Mouse (Mus musculus): ENCODE results near the gene Pbx2.

Pbx2 gene

DNA sequence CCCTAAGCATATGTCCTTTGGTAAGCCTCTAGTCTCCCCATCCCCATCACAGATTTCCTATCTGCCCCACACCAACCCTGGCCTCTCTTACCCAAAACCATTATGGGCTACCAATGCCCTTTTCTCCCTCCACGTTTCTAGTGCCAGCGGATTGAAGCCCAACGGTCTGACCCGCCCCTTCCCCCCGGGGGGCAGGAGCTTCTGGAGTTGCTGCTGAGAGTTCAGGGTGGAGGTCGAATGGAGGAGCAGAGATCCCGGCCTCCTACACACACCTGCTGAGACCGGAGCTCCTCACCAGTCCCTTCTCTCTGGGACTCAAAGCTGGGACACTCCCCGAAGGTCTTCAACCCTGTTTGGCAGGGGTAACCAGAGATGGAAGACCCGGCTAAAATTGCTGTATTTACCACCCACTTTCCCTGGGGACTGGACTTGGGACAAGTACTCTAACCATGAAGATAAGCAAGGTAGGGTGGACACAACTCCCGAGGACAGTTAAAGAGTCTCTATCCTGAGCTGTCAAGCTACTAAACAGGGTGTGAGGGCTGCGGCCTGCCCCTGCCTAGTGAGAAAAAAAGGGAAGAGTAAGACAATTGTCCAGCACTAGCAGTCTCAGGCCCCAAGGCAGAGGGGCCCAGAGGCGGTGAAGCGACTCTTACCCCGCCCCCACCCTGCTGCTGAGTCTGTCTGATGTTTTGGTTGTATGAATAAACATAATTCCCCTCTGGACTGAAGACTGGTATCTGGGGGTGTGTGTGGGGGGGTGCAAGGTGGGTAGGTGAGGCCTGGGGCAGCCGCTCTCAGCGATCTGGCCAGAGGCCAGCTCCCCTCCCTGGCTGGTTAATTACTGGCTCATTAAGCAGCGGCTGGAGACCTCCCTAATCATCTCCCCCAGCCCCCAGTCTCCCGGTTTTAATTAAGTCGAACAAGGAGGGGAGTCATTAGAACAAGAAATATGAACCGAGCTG is at the start of gene Pbx2:
Gene Pbx2 (plus strand): TSS at position 238 of the 965 bp plus-strand sequence.
- no peak for TF ChIP-seq GATA4 (IDR thresholded peaks at IDR 0.05; ENCODE audit: insufficient replicate concordance, low read length)

DNA sequence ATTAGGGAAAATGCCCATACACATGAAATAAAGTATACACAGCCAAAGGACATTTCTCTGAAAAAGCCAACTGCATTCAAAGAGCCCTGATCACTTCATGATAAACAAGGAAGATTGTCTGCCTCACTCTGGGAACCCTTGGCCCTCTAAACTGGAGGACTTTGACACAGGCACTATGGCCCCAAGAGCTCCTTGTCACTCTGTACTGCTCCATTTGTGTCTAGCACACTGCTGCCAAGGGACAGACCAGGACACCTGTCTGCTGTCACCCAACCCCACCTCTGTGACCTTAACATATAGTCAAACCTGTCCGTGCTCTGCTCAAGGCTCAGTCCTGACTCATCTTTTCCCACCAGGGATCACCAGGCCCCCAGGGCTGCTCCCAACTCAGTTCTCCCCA is 44.3 kb upstream of the Pbx2 start:
- TF ChIP-seq GATA4 (IDR thresholded peaks at IDR 0.05; ENCODE audit: insufficient replicate concordance, low read length): no peak

DNA sequence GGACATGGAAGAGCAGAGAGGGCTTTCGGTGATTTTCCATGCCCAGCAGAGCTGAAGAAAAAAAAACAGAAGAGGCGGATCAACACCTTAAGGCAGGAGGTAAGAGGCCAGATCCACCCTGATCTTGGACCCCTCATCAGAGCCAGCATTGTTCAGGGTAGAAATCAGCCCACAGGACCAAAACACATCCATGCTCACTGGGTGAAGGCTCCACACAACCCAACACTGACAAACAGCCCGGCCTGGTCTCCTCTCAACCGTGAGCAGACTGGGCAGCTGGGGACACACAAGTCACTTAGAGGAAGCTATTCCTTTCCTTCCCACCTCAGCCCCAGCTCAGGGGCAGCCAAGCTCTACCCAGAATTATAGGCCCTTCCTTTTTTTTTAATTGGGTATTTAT is 43.5 kb upstream of the Pbx2 start:
- TF ChIP-seq GATA4 (IDR thresholded peaks at IDR 0.05; ENCODE audit: insufficient replicate concordance, low read length): no peak

DNA sequence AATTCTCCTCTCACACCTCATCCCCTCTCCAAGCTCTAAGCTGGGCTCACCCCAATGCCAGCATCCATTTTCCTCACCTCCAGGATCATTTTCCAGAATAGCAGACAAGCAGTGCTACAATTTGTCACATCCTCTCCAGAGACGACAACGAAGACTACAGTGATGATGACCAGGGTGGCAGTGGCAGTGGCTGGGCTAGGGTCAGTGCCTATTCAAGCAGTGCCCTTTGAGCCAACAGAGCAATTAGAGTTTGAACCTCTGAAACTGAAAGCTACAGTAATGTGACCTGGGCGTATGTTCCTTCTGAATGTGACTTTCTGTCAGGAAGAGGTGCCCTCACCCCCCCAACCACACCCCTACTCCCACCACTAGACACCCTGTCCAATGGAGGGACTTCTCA is 41.9 kb upstream of the Pbx2 start:
- TF ChIP-seq GATA4 (IDR thresholded peaks at IDR 0.05; ENCODE audit: insufficient replicate concordance, low read length): no peak

DNA sequence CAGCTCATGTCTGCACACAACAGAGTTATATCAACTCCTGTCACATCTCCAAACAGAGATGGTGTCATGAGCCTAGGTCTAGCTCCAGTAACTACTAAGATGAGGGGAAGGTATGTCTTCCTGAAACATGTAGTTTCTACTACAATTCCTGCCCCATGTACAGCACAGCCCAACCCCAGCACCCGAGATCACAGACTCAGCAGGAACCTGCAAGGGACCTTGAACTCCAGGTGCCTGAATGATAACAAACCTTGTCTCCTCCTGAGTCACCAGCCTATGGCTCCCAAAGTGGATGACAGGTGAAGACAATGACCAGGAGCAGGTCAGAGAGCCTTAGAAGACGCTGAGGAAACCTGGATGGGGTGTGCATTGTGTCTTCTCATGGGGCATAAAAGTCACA is 41.2 kb upstream of the Pbx2 start:
- no peak for TF ChIP-seq GATA4 (IDR thresholded peaks at IDR 0.05; ENCODE audit: insufficient replicate concordance, low read length)

DNA sequence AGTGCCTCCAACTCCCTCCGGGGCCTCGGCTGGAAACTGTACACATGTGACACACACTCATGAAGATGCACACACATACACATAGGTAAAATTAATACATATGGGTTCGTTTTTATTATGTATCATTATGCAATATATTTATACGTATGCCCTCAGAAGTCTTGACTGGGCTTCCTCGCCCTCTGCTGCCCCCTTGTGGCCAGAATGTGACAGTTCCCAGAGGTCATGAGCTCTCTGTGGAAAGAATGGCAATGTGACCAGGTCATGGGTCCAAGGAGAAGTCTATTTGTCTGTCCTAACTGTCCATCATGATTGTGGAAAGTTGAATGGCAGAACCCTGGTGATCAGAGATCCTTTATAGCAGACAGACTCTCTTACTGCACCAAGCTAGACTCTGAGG is 35.6 kb upstream of the Pbx2 start:
- no peak for TF ChIP-seq GATA4 (IDR thresholded peaks at IDR 0.05; ENCODE audit: insufficient replicate concordance, low read length)

DNA sequence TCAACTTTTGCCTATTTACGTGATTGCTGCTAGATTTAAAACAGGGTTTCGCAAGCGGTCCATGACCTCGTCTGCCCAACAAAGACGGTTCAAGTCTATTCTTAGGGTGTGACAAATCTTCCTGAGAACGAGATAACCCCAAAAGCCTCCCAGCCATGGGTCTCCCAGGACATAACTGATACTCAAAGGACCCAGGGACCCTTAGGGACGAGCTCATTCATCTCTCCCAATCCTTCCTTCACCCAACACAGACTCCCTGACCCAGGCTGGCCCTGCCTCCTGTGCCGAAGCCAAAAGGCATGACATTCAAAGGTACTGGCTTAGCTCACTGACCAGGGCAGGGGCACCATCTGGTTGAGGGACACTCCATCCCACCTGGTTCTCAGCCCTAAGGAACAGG is 34.7 kb upstream of the Pbx2 start:
- TF ChIP-seq GATA4 (IDR thresholded peaks at IDR 0.05; ENCODE audit: insufficient replicate concordance, low read length): no peak

DNA sequence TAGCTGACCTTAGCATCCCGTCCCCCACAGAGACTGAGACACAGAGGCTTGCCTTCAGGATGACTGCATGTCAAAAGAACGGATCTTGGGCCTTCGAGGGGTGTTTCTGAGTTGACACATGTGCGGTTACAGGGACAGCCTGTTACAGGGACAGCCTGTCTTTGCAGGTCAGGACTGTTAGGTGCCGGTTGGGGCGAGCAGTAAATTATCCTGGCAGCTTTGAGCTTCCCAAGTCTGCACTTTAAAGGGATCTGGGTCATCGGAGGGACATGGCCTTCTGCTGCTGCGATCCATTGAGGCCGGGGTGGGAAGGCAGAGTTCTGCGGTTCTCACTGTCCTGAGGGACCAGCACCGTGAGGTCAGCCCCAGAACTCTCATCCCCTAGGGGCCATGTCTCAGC is 33.7 kb upstream of the Pbx2 start:
- no peak for TF ChIP-seq GATA4 (IDR thresholded peaks at IDR 0.05; ENCODE audit: insufficient replicate concordance, low read length)

DNA sequence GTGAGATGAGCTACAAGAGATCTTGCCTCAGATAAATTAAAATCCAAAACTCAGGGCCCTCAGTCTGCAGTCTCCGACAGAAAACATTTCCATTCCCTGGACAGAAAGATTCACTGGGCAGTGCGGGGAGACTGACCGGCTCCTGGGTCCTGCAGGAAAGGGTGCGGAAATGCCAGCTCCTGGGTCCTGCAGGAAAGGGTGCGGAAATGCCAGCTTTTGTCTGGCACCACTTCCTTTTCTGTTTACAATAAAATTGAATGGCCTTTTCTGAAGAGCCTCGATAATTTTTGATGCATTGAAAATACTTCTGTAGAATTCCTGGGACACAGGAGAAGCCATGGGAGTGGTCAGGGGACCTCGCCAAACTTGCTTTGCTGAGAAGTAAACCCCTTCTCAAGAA is 31.9 kb upstream of the Pbx2 start:
- no peak for TF ChIP-seq GATA4 (IDR thresholded peaks at IDR 0.05; ENCODE audit: insufficient replicate concordance, low read length)

DNA sequence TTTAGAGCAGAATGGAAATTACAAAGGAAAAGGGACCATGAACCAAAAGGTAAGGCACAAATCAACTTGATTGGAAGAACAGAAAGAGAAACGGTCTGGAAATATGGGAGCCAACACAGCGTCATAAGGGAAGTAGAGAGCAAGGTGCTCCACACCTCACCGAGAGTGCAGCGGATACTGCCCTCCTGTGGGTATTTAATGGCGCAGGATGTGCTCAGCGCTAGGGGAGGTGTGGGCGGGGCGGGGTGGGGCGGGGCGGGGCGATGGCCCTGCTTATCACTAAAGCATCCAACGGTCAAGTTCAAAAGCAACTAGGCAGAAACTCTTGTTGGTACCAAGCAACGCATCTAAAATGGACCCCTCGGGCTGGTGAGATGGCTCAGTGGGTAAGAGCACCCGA is 31.2 kb upstream of the Pbx2 start:
- no peak for TF ChIP-seq GATA4 (IDR thresholded peaks at IDR 0.05; ENCODE audit: insufficient replicate concordance, low read length)

DNA sequence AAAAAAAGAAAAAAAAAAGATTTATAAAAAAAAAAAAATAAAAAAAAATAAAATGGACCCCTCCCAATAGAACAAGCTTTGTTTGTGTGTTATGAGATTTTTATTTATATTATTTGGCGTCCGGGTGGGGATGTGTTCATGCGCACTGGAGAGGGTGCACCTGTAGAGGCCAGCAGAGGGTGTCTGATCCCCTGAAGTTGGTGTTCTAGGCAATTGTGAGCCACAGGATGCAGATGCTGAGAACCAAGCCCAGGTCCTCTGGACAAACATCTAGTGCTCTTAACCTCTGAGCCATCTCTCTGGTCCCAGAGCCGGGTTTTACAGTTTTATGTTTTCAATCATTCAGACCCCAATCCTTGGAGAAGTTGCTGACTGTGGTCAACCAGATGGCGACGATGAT is 30.6 kb upstream of the Pbx2 start:
- no peak for TF ChIP-seq GATA4 (IDR thresholded peaks at IDR 0.05; ENCODE audit: insufficient replicate concordance, low read length)

DNA sequence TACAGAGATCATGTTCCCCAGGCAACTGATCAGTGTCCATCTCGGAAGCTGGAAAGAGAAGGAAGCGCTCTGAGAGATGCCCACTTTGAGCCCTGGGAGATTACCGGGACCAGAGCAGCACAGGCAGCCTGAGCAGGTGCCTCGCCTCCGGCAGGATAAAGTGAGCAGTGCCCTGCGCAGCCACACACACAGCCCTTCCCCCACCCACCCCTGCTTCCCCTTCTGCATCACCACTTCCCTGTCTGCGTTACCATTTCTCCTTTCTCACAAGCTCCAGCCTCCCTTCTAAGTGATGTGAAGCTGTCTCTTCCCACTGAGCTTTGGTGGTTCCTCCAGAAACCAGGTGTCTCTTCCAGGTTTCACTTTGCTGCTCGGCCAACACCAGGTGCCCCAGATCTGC is 29.9 kb upstream of the Pbx2 start:
- TF ChIP-seq GATA4 (IDR thresholded peaks at IDR 0.05; ENCODE audit: insufficient replicate concordance, low read length): no peak

DNA sequence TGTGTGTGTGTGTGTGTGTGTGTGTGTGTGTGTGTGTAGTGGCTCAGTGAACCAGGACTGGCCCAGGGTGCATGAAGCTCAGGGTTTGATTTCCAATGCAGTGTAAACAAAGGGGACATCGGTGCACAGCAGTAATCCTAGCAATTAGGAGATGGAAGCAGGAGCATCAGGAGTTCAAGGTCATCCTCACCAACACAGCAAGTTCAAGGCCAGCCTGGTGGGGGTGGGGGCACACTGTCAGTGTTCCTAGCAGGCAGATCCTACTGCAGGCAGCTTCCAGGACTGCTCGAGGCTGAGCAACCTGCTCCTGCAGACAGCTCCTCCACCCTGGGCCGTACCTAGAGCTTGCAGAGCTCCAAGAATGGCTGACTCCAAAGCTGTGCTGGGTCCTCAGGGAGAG is 28.5 kb upstream of the Pbx2 start:
- no peak for TF ChIP-seq GATA4 (IDR thresholded peaks at IDR 0.05; ENCODE audit: insufficient replicate concordance, low read length)

DNA sequence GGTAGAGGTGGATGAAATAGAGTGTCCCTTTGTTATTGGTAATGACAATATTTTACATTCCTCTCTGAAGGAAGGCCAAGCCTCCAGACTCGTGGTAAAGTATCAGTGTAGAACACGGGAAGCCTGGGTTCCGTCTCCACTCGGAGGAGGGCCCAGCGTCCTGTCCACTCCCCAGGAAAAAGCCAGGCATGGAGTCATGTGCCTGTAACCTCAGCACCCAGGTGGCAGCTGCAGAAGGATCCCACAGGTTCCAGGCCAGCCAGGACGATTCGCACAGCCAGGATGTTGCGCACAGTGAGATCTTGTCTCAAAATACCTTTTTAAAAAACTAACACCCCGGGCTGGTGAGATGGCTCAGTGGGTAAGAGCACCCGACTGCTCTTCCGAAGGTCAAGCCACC is 27.7 kb upstream of the Pbx2 start:
- TF ChIP-seq GATA4 (IDR thresholded peaks at IDR 0.05; ENCODE audit: insufficient replicate concordance, low read length): no peak

DNA sequence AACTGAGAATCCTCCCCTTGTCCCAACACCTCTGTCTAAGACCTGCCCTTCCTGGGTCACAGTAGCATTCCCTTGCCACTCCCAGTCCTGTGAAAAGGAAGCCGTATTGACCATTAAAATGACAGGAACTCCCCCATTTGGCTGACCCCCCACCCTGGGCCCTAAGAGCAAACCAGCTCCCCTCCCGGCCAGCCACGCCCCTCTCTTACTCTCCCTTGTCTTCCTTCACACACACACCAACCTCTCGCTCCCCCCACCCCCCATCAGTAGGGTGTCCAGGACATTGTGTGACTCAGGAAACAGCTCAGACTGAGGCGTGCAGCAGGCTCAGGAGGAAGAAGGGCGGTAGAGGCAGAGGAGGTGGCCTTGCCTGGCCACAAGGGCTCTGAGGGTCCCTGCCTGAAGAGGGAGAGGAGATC is 27.1 kb upstream of the Pbx2 start, which contains the start of gene Notch4:
Gene Notch4 (plus strand): TSS at position 266 of the 419 bp plus-strand sequence.
- TF ChIP-seq GATA4 (IDR thresholded peaks at IDR 0.05; ENCODE audit: insufficient replicate concordance, low read length): no peak

DNA sequence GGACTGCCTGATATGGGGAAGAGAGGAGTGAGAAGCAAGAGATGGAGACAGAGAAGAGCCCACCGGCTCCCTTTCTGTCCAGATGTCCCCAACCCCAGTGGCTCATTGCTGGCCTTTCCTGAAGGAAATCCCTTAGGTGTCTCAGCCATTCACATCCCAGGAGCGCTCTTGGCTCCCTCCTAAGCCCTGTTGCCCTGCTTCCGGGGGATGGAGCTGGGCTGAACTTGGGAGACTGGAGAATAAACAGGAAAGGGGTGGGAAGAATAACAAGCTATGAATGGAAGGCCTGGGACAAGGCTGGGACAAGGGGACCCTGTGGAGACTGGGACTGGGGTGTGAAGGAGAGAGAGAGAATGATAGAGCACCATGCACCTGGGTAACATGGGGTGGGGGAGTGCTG is 26.3 kb upstream of the Pbx2 start:
- TF ChIP-seq GATA4 (IDR thresholded peaks at IDR 0.05; ENCODE audit: insufficient replicate concordance, low read length): no peak

DNA sequence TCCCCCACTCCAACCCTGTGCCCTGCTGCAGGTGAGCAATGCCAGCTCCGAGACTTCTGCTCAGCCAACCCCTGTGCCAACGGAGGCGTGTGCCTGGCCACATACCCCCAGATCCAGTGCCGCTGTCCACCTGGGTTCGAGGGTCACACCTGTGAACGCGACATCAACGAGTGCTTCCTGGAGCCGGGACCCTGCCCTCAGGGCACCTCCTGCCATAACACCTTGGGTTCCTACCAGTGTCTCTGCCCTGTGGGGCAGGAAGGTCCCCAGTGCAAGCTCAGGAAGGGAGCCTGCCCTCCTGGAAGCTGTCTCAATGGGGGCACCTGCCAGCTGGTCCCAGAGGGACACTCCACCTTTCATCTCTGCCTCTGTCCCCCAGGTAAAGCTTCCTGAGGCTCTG is 23.8 kb upstream of the Pbx2 start:
- no peak for TF ChIP-seq GATA4 (IDR thresholded peaks at IDR 0.05; ENCODE audit: insufficient replicate concordance, low read length)
